Mouse (Mus musculus): Measurements from ENCODE around the gene Odc1. TPM values are rescaled to one million over a fixed set of nuclear protein-coding genes. Genes with fewer than 3 reads are reported as not detected.
"Not testable (repeated sequence)": the region's sequence is repeated elsewhere in the genome, so short reads cannot be mapped to it uniquely, and the experiment has no call there.

Gene Odc1
- total RNA-seq (2021): 100 to 1,000 TPM; 177 to 178 TPM

GRCm38 (mm10) chr12:17544209-17545106 is at the start of gene Odc1:
Odc1 (plus strand) TSS chr12:17544794.
- intact Hi-C loops (cut with DNase I): loop anchor here (10.0 kb wide), 2 partner anchors 140 to 180 kb away; no protein-coding TSS in a partner anchor
- DNase-seq: peak; percentile 99

GRCm38 (mm10) chr12:17494809-17495208 is 49.8 kb upstream of the Odc1 start:
- no peak for DNase-seq
- intact Hi-C loops (cut with DNase I): no loop called here

GRCm38 (mm10) chr12:17495858-17496451 is 48.6 kb upstream of the Odc1 start:
- intact Hi-C loops (cut with DNase I): no loop called here
- DNase-seq: peak; percentile 66

GRCm38 (mm10) chr12:17505620-17506074 is 38.9 kb upstream of the Odc1 start:
- no peak for DNase-seq
- intact Hi-C loops (cut with DNase I): no loop called here

- intact Hi-C loops (cut with DNase I): no loop called here
- no peak for DNase-seq
Observed at GRCm38 (mm10) chr12:17506117-17506993, 38.2 kb upstream of the Odc1 start.

GRCm38 (mm10) chr12:17506994-17507542 is 37.5 kb upstream of the Odc1 start:
- DNase-seq: no peak

GRCm38 (mm10) chr12:17509310-17509709 is 35.3 kb upstream of the Odc1 start:
- no peak for DNase-seq
- intact Hi-C loops (cut with DNase I): no loop called here

More at GRCm38 (mm10) chr12:17506994-17507542, 37.5 kb upstream of the Odc1 start:
- intact Hi-C loops (cut with DNase I): no loop called here

- DNase-seq: no peak
- intact Hi-C loops (cut with DNase I): no loop called here
Observed at GRCm38 (mm10) chr12:17510158-17510557, 34.4 kb upstream of the Odc1 start.

GRCm38 (mm10) chr12:17511019-17511418 is 33.6 kb upstream of the Odc1 start:
- no peak for DNase-seq

GRCm38 (mm10) chr12:17529180-17529579 is 15.4 kb upstream of the Odc1 start:
- DNase-seq: no peak
- intact Hi-C loops (cut with DNase I): no loop called here

More at GRCm38 (mm10) chr12:17511019-17511418, 33.6 kb upstream of the Odc1 start:
- intact Hi-C loops (cut with DNase I): no loop called here

GRCm38 (mm10) chr12:17529726-17530125 is 14.9 kb upstream of the Odc1 start:
- intact Hi-C loops (cut with DNase I): no loop called here
- DNase-seq: no peak

GRCm38 (mm10) chr12:17530825-17531224 is 13.8 kb upstream of the Odc1 start:
- intact Hi-C loops (cut with DNase I): no loop called here
- no peak for DNase-seq

- intact Hi-C loops (cut with DNase I): no loop called here
- DNase-seq: no peak
Observed at GRCm38 (mm10) chr12:17536222-17536621, 8.4 kb upstream of the Odc1 start.

GRCm38 (mm10) chr12:17537147-17537546 is 7.4 kb upstream of the Odc1 start:
- intact Hi-C loops (cut with DNase I): no loop called here
- no peak for DNase-seq

GRCm38 (mm10) chr12:17538087-17538486 is 6.5 kb upstream of the Odc1 start:
- intact Hi-C loops (cut with DNase I): no loop called here
- no peak for DNase-seq

- no peak for DNase-seq
- intact Hi-C loops (cut with DNase I): no loop called here
Observed at GRCm38 (mm10) chr12:17539041-17539440, 5.6 kb upstream of the Odc1 start.

- intact Hi-C loops (cut with DNase I): loop anchor here (10.0 kb wide), 2 partner anchors 135 to 175 kb away; no protein-coding TSS in a partner anchor
- DNase-seq: no peak
Observed at GRCm38 (mm10) chr12:17540040-17540552, 4.5 kb upstream of the Odc1 start.

GRCm38 (mm10) chr12:17545107-17545571 is 545 bp downstream of the Odc1 start:
- peak; percentile 64 for DNase-seq
- intact Hi-C loops (cut with DNase I): loop anchor here (10.0 kb wide), 2 partner anchors 140 to 180 kb away; no protein-coding TSS in a partner anchor

- intact Hi-C loops (cut with DNase I): loop anchor here (10.0 kb wide), 2 partner anchors 141 to 181 kb away; no protein-coding TSS in a partner anchor
- no peak for DNase-seq
Observed at GRCm38 (mm10) chr12:17545884-17546283, 1.3 kb downstream of the Odc1 start.

GRCm38 (mm10) chr12:17547552-17547951 is 3.0 kb downstream of the Odc1 start:
- intact Hi-C loops (cut with DNase I): loop anchor here (10.0 kb wide), 2 partner anchors 143 to 183 kb away; no protein-coding TSS in a partner anchor
- not testable (repeated sequence) for DNase-seq

Data from left cerebral cortex, postnatal 4 days (tissue).